Mouse (Mus musculus) granulocyte monocyte progenitor cell, adult 5-6 weeks (primary cell): ENCODE results near the gene Cmklr1. TPM values are rescaled to one million over a fixed set of nuclear protein-coding genes. Genes with fewer than 3 reads are reported as not detected.

ENCODE experiments used
- total RNA-seq, 2 experiments: library from RNA; stranded (forward) in 1 of 2; stranded (reverse) in 1 of 2; fragments of 200-712, 200-1000 nt in 1 of 2; fragments of >200 nt in 1 of 2; fragmentation: Nextera tagmentation in 1 of 2; gene quantifications; 2 replicates each; pipeline ENCODE4 v1.2.3; 2014 to 2017

The Cmklr1 gene
- total RNA-seq, 2 experiments from 2014 or later: 1.7 TPM; not detected in 1

Other genes starting within 250 kb of the Cmklr1 start
- not detected in 2 replicates for gene Wscd2, start 160.1 kb downstream of the Cmklr1 start, total RNA-seq (2014; fragmentation: Nextera tagmentation)
- not detected in 2 replicates for gene Wscd2, start 160.1 kb downstream of the Cmklr1 start, total RNA-seq (2017)
- not detected in 2 replicates for gene 1700069L16Rik, start 74.3 kb upstream of the Cmklr1 start, total RNA-seq (2014; fragmentation: Nextera tagmentation)
- gene 1700069L16Rik, start 74.3 kb upstream of the Cmklr1 start, total RNA-seq (2017): not detected in 2 replicates
- 1.6 and 3.7 TPM in 2 replicates for gene Ficd, start 85.4 kb upstream of the Cmklr1 start, total RNA-seq (2014; fragmentation: Nextera tagmentation)
- gene Ficd, start 85.4 kb upstream of the Cmklr1 start, total RNA-seq (2017): 0.77 and 1.9 TPM in 2 replicates
- 29.2 and 29.7 TPM in 2 replicates for gene Sart3, start 122.1 kb upstream of the Cmklr1 start, total RNA-seq (2014; fragmentation: Nextera tagmentation)
- gene Sart3, start 122.1 kb upstream of the Cmklr1 start, total RNA-seq (2017): 31.1 and 38.5 TPM in 2 replicates
- gene Iscu, start 122.3 kb upstream of the Cmklr1 start, total RNA-seq (2014; fragmentation: Nextera tagmentation): 81.9 and 100 TPM in 2 replicates
- 101 and 111 TPM in 2 replicates for gene Iscu, start 122.3 kb upstream of the Cmklr1 start, total RNA-seq (2017)
- 11.1 and 13.4 TPM in 2 replicates for gene Tmem119, start 150.1 kb upstream of the Cmklr1 start, total RNA-seq (2014; fragmentation: Nextera tagmentation)
- 4.2 and 7.8 TPM in 2 replicates for gene Tmem119, start 150.1 kb upstream of the Cmklr1 start, total RNA-seq (2017)
- gene Selplg, start 182.2 kb upstream of the Cmklr1 start, total RNA-seq (2014; fragmentation: Nextera tagmentation): 288 and 331 TPM in 2 replicates
- gene Selplg, start 182.2 kb upstream of the Cmklr1 start, total RNA-seq (2017): 99.4 and 109 TPM in 2 replicates